Mouse (Mus musculus): ENCODE data around the gene Smok3c.

- TF ChIP-seq CTCF (IDR thresholded peaks at IDR 0.05; ENCODE audit: extremely low read depth, insufficient read depth, low read length), result no peak
- no peak for TF ChIP-seq POLR2A (IDR thresholded peaks at IDR 0.05; ENCODE audit: extremely low read depth, insufficient read depth, low read length)
These were observed 31.5 kb downstream of the Smok3c start for GRCm38 (mm10) chr5:138084507-138084906.
